Mouse (Mus musculus): ENCODE measurements around the gene Cdon. TPM values are rescaled to one million over a fixed set of nuclear protein-coding genes. Genes with fewer than 3 reads are reported as not detected.

The Cdon gene
- polyA plus RNA-seq, 1 experiment from 2014 or later = 16.2 TPM

Other genes starting within 250 kb of the Cdon start
- 106 and 113 TPM in 2 replicates for gene Dcps, start 245.1 kb upstream of the Cdon start, polyA plus RNA-seq (2016; fragmentation: Nextera tagmentation; extraction: Ambion mirVana)
- 78.8 and 81.3 TPM in 2 replicates for gene Srpr, start 221.0 kb upstream of the Cdon start, polyA plus RNA-seq (2016; fragmentation: Nextera tagmentation; extraction: Ambion mirVana)
- 18.8 and 21.9 TPM in 2 replicates for gene Tirap, start 220.8 kb upstream of the Cdon start, polyA plus RNA-seq (2016; fragmentation: Nextera tagmentation; extraction: Ambion mirVana)
- 55.3 and 55.6 TPM in 2 replicates for gene Foxred1, start 210.1 kb upstream of the Cdon start, polyA plus RNA-seq (2016; fragmentation: Nextera tagmentation; extraction: Ambion mirVana)
- 64.9 and 70.2 TPM in 2 replicates for gene Fam118b, start 153.3 kb upstream of the Cdon start, polyA plus RNA-seq (2016; fragmentation: Nextera tagmentation; extraction: Ambion mirVana)
- 33.3 TPM in 2 replicates for gene Rpusd4, start 153.3 kb upstream of the Cdon start, polyA plus RNA-seq (2016; fragmentation: Nextera tagmentation; extraction: Ambion mirVana)
- not detected in 2 replicates for gene Gm1113, start 97.1 kb downstream of the Cdon start, polyA plus RNA-seq (2016; fragmentation: Nextera tagmentation; extraction: Ambion mirVana)
- gene Ddx25, start 137.4 kb downstream of the Cdon start, polyA plus RNA-seq (2016; fragmentation: Nextera tagmentation; extraction: Ambion mirVana) = 7.8 and 7.9 TPM in 2 replicates
- 20.4 and 22.9 TPM in 2 replicates for gene Pus3, start 137.5 kb downstream of the Cdon start, polyA plus RNA-seq (2016; fragmentation: Nextera tagmentation; extraction: Ambion mirVana)
- 2.0 and 2.5 TPM in 2 replicates for gene Pate2, start 149.2 kb downstream of the Cdon start, polyA plus RNA-seq (2016; fragmentation: Nextera tagmentation; extraction: Ambion mirVana)
- gene Hyls1, start 149.3 kb downstream of the Cdon start, polyA plus RNA-seq (2016; fragmentation: Nextera tagmentation; extraction: Ambion mirVana) = 28.0 and 28.6 TPM in 2 replicates
- not detected in 2 replicates for gene Pate4, start 190.8 kb downstream of the Cdon start, polyA plus RNA-seq (2016; fragmentation: Nextera tagmentation; extraction: Ambion mirVana)
- gene Pate3, start 227.1 kb downstream of the Cdon start, polyA plus RNA-seq (2016; fragmentation: Nextera tagmentation; extraction: Ambion mirVana) = 0.20 TPM in 1 of 2 replicates, not detected in the other

All from forebrain, embryonic 10.5 days (tissue).